Mouse (Mus musculus): Measurements from ENCODE around the gene Lnx2. TPM values are rescaled to one million over a fixed set of nuclear protein-coding genes. Genes with fewer than 3 reads are reported as not detected.

The Lnx2 gene
- total and polyA plus RNA-seq, 2 experiments from 2014 or later = 5.6 to 10.0 TPM

DNA sequence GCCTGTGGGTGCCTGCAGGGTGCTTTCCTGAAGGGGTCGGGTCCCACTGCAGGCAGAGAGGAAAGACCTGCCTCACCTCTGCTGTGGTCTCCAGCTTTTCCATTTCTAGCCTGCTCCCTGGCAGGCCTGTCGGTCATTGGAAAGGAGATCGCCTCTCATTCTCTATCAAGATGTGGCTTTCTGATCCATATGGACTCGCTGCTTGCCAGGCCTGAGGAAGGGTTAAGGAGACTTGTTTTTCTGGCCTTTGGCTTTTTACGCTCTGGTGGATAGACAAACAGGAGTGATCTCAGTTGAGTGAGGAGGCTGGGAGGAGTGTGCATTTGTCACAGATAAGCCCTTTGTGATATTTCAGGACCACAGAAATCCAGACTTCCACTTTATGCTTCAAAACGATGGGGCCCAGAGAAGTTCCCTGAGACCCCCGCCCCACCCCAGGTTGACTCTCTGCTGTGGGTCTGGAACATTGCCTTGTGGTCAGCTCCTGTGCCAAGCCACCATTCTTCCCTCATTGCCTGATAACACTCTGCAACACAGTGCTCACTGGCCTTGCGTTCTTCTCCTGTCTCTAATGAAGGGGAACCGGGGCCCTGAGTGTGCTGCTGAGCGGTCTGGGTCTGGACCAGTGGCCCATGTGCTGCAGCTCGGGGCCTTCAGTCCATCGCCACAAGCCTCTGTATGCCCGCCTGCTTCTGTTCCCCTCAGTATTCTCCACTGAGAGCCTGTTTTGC lies 32.6 kb upstream of the Lnx2 start:
- DNase-seq = no peak
- H3K4me1 ChIP-seq (ENCODE audit: insufficient read depth) = no peaks in the 10 kb centered on the region
- H3K9ac ChIP-seq = no peak overlapping the region
- no peak for TF ChIP-seq CTCF (IDR thresholded peaks at IDR 0.05; ENCODE audit: low read depth)
- 91% methylated on average over 13 of the region's 13 CpGs for WGBS
- H3K4me3 ChIP-seq (ENCODE audit: low read depth, low read length) = no peak overlapping the region
- H3K27me3 ChIP-seq (ENCODE audit: insufficient read depth, low read length) = no peaks in the 10 kb centered on the region
- peaks cover 25% of the 10 kb centered on the region; the same call in 1 of the 2 replicates for H3K36me3 ChIP-seq (ENCODE audit: insufficient read depth)
- H3K4me2 ChIP-seq (ENCODE audit: low read depth) = no peak overlapping the region
- ATAC-seq = no peak
- no peaks in the 10 kb centered on the region for H3K9me3 ChIP-seq (ENCODE audit: low read length)
- H3K27ac ChIP-seq (ENCODE audit: low read depth, low read length) = no peak overlapping the region

DNA sequence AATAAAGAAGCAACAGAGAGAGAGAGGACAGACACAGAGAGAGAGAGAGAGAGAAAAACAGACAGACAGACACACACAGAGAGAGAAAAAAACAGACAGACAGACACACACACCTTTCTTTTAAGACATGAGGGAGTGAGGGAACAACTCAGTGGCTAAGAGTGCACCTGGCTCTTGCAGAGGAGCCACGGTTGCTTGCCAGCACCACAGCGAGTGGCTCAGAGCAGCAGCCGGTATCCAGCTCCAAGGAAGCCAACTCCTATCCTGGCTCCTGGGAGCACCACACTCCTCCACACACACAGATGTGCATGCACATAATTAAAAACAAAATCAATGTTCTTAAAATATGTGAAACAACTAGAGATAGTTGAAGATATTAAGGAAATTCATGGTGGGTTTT lies 30.9 kb upstream of the Lnx2 start:
- Histone ChIP-seq H3K27me3 (ENCODE audit: insufficient read depth, low read length) (no peaks in the 10 kb centered on the region), H3K9ac (no peak overlapping the region), H3K4me3 (ENCODE audit: low read depth, low read length) (no peak overlapping the region), H3K36me3 (ENCODE audit: insufficient read depth) (peaks cover 25% of the 10 kb centered on the region), H3K27ac (ENCODE audit: low read depth, low read length) (no peak overlapping the region), H3K9me3 (ENCODE audit: low read length) (no peaks in the 10 kb centered on the region), H3K4me1 (ENCODE audit: insufficient read depth) (no peaks in the 10 kb centered on the region), H3K4me2 (ENCODE audit: low read depth) (no peak overlapping the region)
- ATAC-seq = no peak
- no peak for DNase-seq
- WGBS = 81% methylated on average over 3 of the region's 3 CpGs
- no peak for TF ChIP-seq CTCF (IDR thresholded peaks at IDR 0.05; ENCODE audit: low read depth)

DNA sequence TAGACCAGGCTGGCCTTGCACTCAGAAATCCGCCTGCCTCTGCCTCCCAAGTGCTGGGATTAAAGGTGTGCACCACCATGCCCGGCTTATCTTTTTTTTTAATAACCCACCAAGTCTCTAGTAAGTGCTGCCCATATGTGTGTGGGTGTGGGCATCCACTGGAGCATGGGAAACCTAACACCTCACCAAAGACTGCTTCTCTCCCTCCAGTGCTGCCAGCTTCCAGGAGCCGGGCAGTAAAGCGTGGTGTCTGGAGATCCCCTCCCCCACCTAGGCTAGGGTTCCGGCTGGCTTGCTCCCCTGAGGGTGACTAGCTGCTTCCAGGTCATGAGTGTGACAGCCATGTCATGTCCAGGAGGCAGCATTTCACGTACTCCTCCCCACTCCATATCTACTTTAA lies 25.9 kb upstream of the Lnx2 start:
- Histone ChIP-seq H3K9ac (no peak overlapping the region), H3K27ac (ENCODE audit: low read depth, low read length) (no peak overlapping the region), H3K4me2 (ENCODE audit: low read depth) (no peak overlapping the region), H3K4me1 (ENCODE audit: insufficient read depth) (no peaks in the 10 kb centered on the region), H3K9me3 (ENCODE audit: low read length) (no peaks in the 10 kb centered on the region), H3K4me3 (ENCODE audit: low read depth, low read length) (no peak overlapping the region), H3K36me3 (ENCODE audit: insufficient read depth) (peaks cover 32% of the 10 kb centered on the region), H3K27me3 (ENCODE audit: insufficient read depth, low read length) (no peaks in the 10 kb centered on the region)
- DNase-seq = no peak
- 92% methylated on average over 6 of the region's 6 CpGs for WGBS
- no peak for TF ChIP-seq CTCF (IDR thresholded peaks at IDR 0.05; ENCODE audit: low read depth)
- no peak for ATAC-seq

DNA sequence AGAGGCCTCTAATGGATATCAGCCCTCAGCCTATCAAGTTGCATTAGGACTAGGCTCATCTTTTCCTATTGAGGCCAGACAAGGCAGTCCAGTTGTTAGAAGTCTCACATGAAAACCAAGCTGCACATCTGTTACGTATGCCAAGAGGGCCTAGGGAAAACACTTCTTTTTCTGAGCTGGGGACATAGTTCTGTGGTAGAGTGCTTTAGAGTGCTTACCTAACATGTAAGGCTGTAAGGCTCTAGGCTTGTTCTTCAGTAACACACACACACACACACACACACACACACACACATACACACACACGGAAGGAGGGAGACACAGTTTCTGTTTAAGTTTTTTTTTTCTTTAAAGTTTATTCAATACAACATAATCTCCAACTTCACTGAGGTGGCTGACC lies 23.8 kb upstream of the Lnx2 start:
- WGBS = 91% methylated on average over 2 of the region's 2 CpGs
- DNase-seq (no peak), ATAC-seq (no peak)
- H3K9me3 ChIP-seq (ENCODE audit: low read length) = no peaks in the 10 kb centered on the region
- H3K27me3 ChIP-seq (ENCODE audit: insufficient read depth, low read length) = no peaks in the 10 kb centered on the region
- H3K4me1 ChIP-seq (ENCODE audit: insufficient read depth) = no peaks in the 10 kb centered on the region
- no peak overlapping the region for H3K4me2 ChIP-seq (ENCODE audit: low read depth)
- H3K4me3 ChIP-seq (ENCODE audit: low read depth, low read length) = no peak overlapping the region
- H3K36me3 ChIP-seq (ENCODE audit: insufficient read depth) = peaks cover 21% of the 10 kb centered on the region
- H3K9ac ChIP-seq = no peak overlapping the region
- TF ChIP-seq CTCF (IDR thresholded peaks at IDR 0.05; ENCODE audit: low read depth) = no peak
- H3K27ac ChIP-seq (ENCODE audit: low read depth, low read length) = no peak overlapping the region

DNA sequence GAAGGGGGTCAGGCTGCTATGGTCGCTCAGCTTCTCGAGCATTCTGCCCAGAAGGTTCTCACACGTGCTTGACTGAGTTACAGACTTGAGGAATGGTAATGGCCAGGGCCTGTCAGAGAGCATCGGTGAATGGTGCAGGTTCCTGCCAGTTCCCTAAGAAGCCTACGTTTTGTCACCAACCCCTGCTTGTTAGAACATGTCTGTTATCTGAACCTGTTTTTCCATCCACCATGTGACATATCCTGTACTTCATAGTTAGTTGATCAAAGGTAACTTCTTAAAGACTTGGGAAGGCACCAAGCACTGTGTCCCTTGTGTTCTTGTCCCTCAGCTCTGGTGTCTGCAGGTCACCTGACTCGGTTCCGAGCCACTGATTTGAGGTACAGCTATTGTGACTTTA lies 22.3 kb upstream of the Lnx2 start:
- peaks cover 21% of the 10 kb centered on the region for H3K36me3 ChIP-seq (ENCODE audit: insufficient read depth)
- H3K27me3 ChIP-seq (ENCODE audit: insufficient read depth, low read length) = no peaks in the 10 kb centered on the region
- H3K27ac ChIP-seq (ENCODE audit: low read depth, low read length) = no peak overlapping the region
- H3K4me2 ChIP-seq (ENCODE audit: low read depth) = no peak overlapping the region
- WGBS = 90% methylated on average over 7 of the region's 7 CpGs
- no peaks in the 10 kb centered on the region for H3K9me3 ChIP-seq (ENCODE audit: low read length)
- no peak overlapping the region for H3K4me3 ChIP-seq (ENCODE audit: low read depth, low read length)
- ATAC-seq (no peak), DNase-seq (no peak)
- TF ChIP-seq CTCF (IDR thresholded peaks at IDR 0.05; ENCODE audit: low read depth) = no peak
- no peak overlapping the region for H3K9ac ChIP-seq
- H3K4me1 ChIP-seq (ENCODE audit: insufficient read depth) = no peaks in the 10 kb centered on the region

DNA sequence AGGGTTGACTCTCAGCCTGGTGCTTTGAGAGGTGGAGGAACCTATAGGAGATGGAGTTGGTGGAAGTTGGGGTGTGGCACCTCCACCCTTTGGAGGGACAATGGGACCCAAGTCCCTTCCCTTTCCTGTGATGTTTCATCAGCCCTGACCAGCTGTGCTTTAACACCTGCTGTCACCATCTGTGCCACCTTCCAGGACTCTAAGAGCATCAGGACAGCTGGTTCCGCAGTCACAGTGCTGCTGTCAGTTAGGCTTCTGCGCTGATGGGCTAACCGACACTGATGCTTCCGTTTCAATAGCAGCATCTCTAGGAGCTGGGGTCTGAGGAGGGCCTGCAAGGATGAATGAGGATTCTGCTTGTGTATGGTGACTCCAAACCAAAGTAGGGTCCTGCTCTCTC lies 20.2 kb upstream of the Lnx2 start:
- Histone ChIP-seq H3K36me3 (ENCODE audit: insufficient read depth) (peaks cover 12% of the 10 kb centered on the region), H3K9ac (no peak overlapping the region), H3K27ac (ENCODE audit: low read depth, low read length) (no peak overlapping the region), H3K4me2 (ENCODE audit: low read depth) (no peak overlapping the region), H3K27me3 (ENCODE audit: insufficient read depth, low read length) (no peaks in the 10 kb centered on the region), H3K4me3 (ENCODE audit: low read depth, low read length) (no peak overlapping the region), H3K9me3 (ENCODE audit: low read length) (no peaks in the 10 kb centered on the region), H3K4me1 (ENCODE audit: insufficient read depth) (no peaks in the 10 kb centered on the region)
- WGBS = 95% methylated on average over 4 of the region's 4 CpGs
- ATAC-seq (no peak), DNase-seq (no peak)
- TF ChIP-seq CTCF (IDR thresholded peaks at IDR 0.05; ENCODE audit: low read depth) = no peak

DNA sequence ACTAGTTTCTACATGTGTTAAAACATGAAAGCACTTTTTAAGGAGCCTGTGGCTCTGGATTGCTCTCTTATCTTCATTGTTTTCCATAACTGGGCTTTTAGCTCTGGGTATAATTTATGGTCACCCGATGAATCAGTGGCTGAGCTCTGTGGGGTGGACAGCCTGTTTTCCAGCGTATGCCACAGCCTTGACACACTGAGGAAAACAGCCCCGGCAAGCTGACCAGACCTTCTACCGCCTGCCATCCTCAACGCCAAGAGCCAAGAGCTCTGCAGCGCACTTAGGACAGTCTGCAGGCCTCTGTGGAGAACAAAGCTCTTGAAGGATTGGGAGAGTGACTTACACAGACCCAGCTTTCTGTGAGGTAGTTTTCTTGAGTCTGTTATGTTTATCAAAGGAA lies 17.9 kb upstream of the Lnx2 start:
- Histone ChIP-seq H3K4me3 (ENCODE audit: low read depth, low read length) (no peak overlapping the region), H3K27ac (ENCODE audit: low read depth, low read length) (no peak overlapping the region), H3K4me1 (ENCODE audit: insufficient read depth) (no peaks in the 10 kb centered on the region; the same call in 1 of the 2 replicates), H3K4me2 (ENCODE audit: low read depth) (no peak overlapping the region), H3K36me3 (ENCODE audit: insufficient read depth) (peaks cover 6% of the 10 kb centered on the region), H3K27me3 (ENCODE audit: insufficient read depth, low read length) (no peaks in the 10 kb centered on the region), H3K9me3 (ENCODE audit: low read length) (no peaks in the 10 kb centered on the region), H3K9ac (no peak overlapping the region)
- 88% methylated on average over 6 of the region's 6 CpGs for WGBS
- no peak for DNase-seq
- TF ChIP-seq CTCF (IDR thresholded peaks at IDR 0.05; ENCODE audit: low read depth) = no peak
- ATAC-seq = no peak
